Mouse (Mus musculus): Measurements from ENCODE around the gene Mturn.

Gene Mturn

DNA sequence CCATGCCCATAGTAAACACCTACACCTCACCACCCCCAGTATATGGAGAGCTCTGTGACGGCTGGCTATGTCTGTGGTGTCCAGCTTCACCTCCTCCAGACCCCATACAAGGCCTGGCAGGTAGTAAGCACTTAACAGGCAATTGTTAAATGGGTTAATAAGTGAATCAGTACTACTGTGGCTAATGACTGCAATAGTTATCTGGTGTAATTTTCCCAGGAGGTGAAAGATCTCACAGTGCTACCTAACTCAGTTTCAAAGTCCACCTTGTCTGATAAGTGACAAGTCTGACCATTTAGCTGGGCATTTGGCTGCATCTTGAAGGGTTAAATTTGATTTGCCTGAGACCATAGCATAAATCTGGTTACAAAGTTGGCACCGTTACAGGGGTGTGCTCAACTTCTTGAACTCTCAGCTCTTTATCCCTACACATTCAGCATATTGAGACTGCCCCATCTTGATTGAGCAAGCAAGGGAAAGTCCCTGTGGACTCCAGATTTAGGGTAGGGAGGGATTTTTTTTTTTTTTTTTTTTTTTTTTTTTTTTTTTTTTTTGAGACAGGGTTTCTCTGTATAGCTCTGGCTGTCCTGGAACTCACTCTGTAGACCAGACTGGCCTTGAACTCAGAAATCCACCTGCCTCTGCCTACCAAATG is 48.2 kb downstream of the Mturn start:
- no peak for DNase-seq (ENCODE audit: low spot score in 2 of 2)

DNA sequence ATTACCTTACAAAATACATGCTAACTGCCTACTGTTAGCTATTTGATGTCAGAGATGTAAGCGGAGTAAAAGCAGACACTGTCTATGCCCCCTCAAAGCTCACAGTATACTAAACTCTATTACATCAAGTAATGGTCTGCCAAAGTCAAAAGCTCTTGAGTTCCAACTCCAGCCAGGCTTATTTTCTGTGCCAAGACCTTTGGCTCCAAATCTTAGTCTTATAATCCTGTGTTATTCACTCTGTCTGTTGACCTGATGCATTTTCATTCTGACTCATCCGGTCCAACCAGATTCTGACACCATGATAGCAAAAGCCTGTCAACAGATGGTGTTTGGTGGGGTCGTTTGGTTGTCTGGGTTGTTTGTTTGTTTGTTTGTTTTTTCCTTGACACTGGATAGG is 50.3 kb downstream of the Mturn start:
- no peak for DNase-seq (ENCODE audit: low spot score in 2 of 2)

DNA sequence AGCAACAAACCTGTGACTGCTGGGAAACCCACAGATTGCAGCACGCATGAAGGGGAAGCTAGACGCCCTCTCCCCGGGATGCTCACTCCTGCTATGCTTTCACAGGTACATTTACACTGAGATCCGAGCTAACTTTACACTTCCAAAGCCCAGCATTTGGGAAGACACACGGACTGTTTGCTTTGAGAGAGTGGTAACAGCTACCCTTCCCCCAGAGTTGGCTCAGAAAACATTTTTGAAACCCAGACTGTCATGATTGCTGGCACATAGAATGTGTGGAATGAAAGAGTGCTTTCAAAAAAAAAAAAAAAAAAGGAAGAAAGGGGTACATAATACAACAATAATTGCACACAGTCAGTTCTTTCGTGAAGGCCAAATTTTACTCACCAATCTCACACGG is 51.3 kb downstream of the Mturn start:
- DNase-seq (ENCODE audit: low spot score in 2 of 2) = no peak

DNA sequence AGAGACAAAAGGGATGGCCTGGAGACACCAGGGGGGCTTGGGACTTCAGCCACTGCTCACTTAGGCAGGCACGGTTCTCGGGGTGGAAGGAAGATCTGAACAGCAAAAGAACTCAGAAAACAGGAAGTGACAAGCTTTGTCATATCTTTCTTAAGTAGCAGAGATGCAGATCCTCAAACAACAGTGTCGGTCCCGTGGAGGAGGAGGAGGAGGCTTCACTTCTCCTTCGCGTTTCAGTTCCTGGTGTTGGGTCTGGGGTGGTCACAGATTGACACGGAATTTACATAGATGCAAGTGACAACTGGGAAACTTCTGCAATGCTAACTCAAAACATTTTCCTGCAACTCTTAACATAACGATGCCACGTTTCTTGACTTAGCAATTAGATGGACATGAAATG is 54.7 kb downstream of the Mturn start:
- no peak for DNase-seq (ENCODE audit: low spot score in 2 of 2)

DNA sequence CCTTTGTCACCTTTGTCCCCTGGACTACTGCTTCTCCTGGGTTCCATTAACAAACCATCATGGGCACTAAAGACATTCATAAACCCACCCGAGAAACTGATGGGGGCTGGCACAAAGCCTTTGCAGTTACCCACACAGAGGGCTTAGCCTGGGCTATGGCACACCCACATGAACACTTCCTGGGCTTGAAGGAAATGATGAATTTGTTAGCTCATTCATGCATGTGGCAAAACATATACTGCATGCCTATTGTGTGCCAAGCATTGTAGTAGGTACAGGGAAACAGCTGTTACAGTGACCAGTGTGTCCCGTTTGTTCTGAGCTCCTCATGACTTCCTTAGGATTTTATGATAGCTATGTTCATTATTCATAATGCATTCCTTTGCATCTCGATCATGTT is 55.8 kb downstream of the Mturn start:
- no peak for DNase-seq (ENCODE audit: low spot score in 2 of 2)

DNA sequence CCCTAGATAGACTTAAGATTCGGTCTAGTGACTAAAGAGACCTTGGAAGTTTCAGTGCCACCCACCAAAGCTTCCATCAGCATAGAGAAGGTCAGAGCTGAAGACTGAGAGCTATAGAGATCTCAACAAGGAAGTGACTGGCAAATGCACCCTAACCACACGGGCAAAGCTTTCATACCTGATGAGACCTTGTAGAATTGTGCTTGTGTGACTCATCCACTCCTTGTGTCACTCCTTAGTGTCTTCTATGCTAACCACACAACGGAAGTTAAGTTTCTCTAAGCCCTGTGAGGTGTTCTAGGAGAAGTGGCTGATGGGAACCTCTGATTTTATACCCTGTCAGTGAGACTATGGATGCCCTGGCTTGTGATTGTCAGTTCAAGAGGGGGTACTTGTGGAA is 56.3 kb downstream of the Mturn start:
- no peak for DNase-seq (ENCODE audit: low spot score in 2 of 2)

DNA sequence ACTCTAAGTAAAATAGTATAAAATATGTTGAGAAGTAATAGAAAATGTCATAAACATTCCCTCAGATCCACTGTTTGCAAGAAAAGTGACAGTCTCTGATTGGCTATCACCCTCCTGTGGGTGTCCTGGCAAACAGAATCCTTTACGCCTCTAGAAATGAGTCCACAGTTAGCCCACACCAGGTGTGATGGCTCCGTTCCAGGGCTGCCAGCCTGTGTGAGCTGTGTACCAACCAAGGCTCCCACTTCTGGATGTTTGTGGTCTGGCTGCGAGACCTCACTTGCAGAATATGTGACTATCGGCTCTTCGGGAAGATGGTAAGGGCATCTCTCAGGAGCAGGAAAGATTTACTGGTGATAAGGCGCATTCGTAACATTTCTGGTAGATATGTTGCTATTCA is 67.6 kb downstream of the Mturn start:
- DNase-seq (ENCODE audit: low spot score in 2 of 2) = no peak

DNA sequence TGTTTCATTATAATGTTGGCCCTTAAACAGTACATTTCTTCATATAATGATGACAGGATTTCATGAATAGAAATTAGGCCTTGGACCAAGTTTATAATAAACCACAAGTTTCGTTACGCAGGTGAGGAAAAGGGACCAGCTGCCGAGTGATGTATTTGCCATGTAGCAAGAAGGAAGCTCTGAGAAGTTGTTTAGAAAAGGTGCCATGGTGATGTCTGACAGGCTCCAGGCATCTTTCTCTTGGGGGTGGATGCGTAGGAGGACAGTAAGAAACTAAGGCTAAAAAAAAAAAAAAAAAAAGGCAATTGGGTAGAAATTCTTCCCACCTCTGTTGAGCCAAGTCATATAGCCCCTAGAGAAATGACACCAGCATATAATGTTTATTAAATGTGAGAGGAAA is 70.2 kb downstream of the Mturn start:
- peak in 1 of 2 experiments; percentile 28 for DNase-seq (ENCODE audit: low spot score in 2 of 2)

DNA sequence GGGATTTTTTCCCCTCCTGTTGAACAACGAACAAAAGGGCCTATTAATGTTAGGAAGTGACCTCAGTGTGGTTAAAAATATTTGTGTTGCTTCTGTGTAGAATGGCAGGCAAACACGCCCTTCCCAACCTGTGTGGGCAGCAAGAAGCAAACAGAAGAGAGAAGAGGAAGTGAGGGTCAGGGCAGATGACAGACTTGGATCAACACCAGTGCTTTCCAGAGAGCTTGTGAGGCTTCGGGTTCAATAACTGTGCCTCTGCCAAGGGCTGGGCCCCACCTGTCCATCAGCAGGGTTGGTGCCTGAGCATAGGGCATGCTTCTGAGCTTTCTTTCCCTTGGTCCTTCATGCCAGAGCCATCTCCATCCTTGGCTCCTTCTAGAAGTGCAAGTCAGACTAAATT is 70.7 kb downstream of the Mturn start:
- DNase-seq (ENCODE audit: low spot score in 2 of 2) = no peak
